Mouse (Mus musculus) liver, embryonic 14.5 days (tissue): ENCODE results near the gene Sphk2. TPM values are rescaled to one million over a fixed set of nuclear protein-coding genes. Genes with fewer than 3 reads are reported as not detected.
A peak's percentile ranks its signal among the peaks of the same experiment; 100 is the strongest.

Experiments
- ATAC-seq: fragments of 200-750 bp; cut with Nextera tagmentation; 2 replicates; pipeline ENCODE4 v1.8.0; 2017; ENCODE audit warnings: moderate number of reproducible peaks, mild to moderate bottlenecking, moderate library complexity; ENCODE audit not compliant: insufficient read depth
- DNase-seq, 3 experiments: peaks; one replicate each; pipeline ENCODE4 v3.0.0-alpha.2; 2012 to 2013; ENCODE audit warnings: low read depth in 3 of 3, low spot score in 3 of 3
- H3K27ac ChIP-seq: fragments of 300-500 bp; sonication (generic); 2 replicates; pipeline ENCODE4 v1.5.1; 2014; ENCODE audit warnings: moderate library complexity, mild to moderate bottlenecking, control low read depth, inconsistent platforms
- H3K27me3 ChIP-seq: fragments of 300-500 bp; sonication (generic); 2 replicates; pipeline ENCODE4 v1.6.1; 2014; ENCODE audit warnings: mild to moderate bottlenecking, low read length, moderate library complexity; ENCODE audit not compliant: control insufficient read depth, insufficient read depth
- H3K36me3 ChIP-seq: fragments of 300-500 bp; sonication (generic); replicated peaks from 2 replicates; pipeline ENCODE4 v1.6.1; 2014; ENCODE audit warnings: low read depth; ENCODE audit not compliant: control insufficient read depth, insufficient read depth
- H3K4me1 ChIP-seq, 2 experiments: fragments of 200-500 bp in 1 of 2; fragments of 300-500 bp in 1 of 2; sonication (generic) in 1 of 2; replicated peaks; 2 replicates each; pipeline ENCODE4 v1.6.1; 2012 to 2014; ENCODE audit warnings: antibody characterized with exemption in 1 of 2, inconsistent platforms in 1 of 2, low read length in 1 of 2; ENCODE audit not compliant: control insufficient read depth in 2 of 2, insufficient read depth in 2 of 2
- H3K4me2 ChIP-seq: fragments of 300-500 bp; sonication (generic); 2 replicates; pipeline ENCODE4 v1.6.1; 2014; ENCODE audit warnings: low read depth, mild to moderate bottlenecking, control low read depth, moderate library complexity
- H3K4me3 ChIP-seq, 2 experiments: fragments of 200-500 bp in 1 of 2; fragments of 300-500 bp in 1 of 2; sonication (generic) in 1 of 2; 2 replicates each; pipeline ENCODE4 v1.5.1; 2012 to 2014; ENCODE audit warnings: low read depth in 2 of 2, low read length in 2 of 2, mild to moderate bottlenecking in 2 of 2, control low read depth in 1 of 2, inconsistent platforms in 1 of 2, moderate library complexity in 1 of 2; ENCODE audit not compliant: insufficient read depth in 1 of 2
- H3K9ac ChIP-seq: fragments of 300-500 bp; sonication (generic); replicated peaks from 2 replicates; pipeline ENCODE4 v1.6.1; 2014; ENCODE audit warnings: mild to moderate bottlenecking, control low read depth, moderate library complexity
- H3K9me3 ChIP-seq: fragments of 300-500 bp; sonication (generic); 2 replicates; pipeline ENCODE4 v1.6.1; 2016; ENCODE audit warnings: low read length, mixed read lengths; ENCODE audit not compliant: control insufficient read depth
- CTCF ChIP-seq: IDR thresholded peaks from 2 replicates; pipeline ENCODE4 v1.5.1; 2016; ENCODE audit warnings: antibody characterized with exemption, low read depth, control low read depth
- EP300 ChIP-seq: IDR thresholded peaks from 2 replicates; pipeline ENCODE4 v1.6.1; 2016; ENCODE audit warnings: antibody characterized with exemption, low read depth
- WGBS: fragments of 180-500 bp; shearing (Covaris S2); extraction: QIAGEN DNeasy Blood & Tissue Kit; methylation state at CpG from one replicate; pipeline ENCODE4 v1.1.7; 2014; ENCODE audit not compliant: insufficient replicate concordance; 5-methylcytosine and 5-hydroxymethylcytosine counted together
- polyA plus RNA-seq, 2 experiments: library from polyadenylated mRNA; depleted of rRNA in 1 of 2; stranded (reverse) in 1 of 2; unstranded in 1 of 2; fragments of >200 nt; fragmentation: Nextera tagmentation in 1 of 2; extraction: Ambion mirVana in 1 of 2; gene quantifications; 2 replicates each; pipeline versions ENCODE4 v1.2.1 to v1.2.3; 2012 to 2014

The Sphk2 gene
- polyA plus RNA-seq, 2 experiments = 5.8 to 7.6 TPM

GRCm38 (mm10) chr7:45713881-45714520 is 3.8 kb downstream of the Sphk2 start:
- H3K9me3 ChIP-seq = no peaks in the 10 kb centered on the region
- peak overlapping the region in 1 of 2 experiments; percentile 90; a peak in 1 of 4 replicates for H3K4me3 ChIP-seq
- no peak for TF ChIP-seq EP300
- TF ChIP-seq CTCF = no peak
- DNase-seq (no peak), ATAC-seq (no peak)
- no peaks in the 10 kb centered on the region for H3K27me3 ChIP-seq
- H3K4me2 ChIP-seq = peak overlapping the region; percentile 81
- WGBS = 77% methylated on average over 6 of the region's 6 CpGs
- peaks cover 14% of the 10 kb centered on the region for H3K36me3 ChIP-seq
- H3K4me1 ChIP-seq = peaks cover 18 to 21% of the 10 kb centered on the region in 2 experiments
- no peak overlapping the region; the same call in 1 of the 2 replicates for H3K9ac ChIP-seq
- H3K27ac ChIP-seq = no peak overlapping the region

GRCm38 (mm10) chr7:45713396-45713795 is 4.4 kb downstream of the Sphk2 start:
- peaks cover 12% of the 10 kb centered on the region for H3K36me3 ChIP-seq
- H3K27ac ChIP-seq = no peak overlapping the region
- 88% methylated on average over 16 of the region's 16 CpGs for WGBS
- DNase-seq = no peak
- H3K4me3 ChIP-seq = no peak overlapping the region
- no peak overlapping the region for H3K9ac ChIP-seq
- H3K4me1 ChIP-seq = peaks cover 18 to 20% of the 10 kb centered on the region in 2 experiments
- H3K9me3 ChIP-seq = no peaks in the 10 kb centered on the region
- no peaks in the 10 kb centered on the region for H3K27me3 ChIP-seq
- TF ChIP-seq EP300 = no peak
- H3K4me2 ChIP-seq = no peak overlapping the region
- ATAC-seq = no peak

GRCm38 (mm10) chr7:45712022-45712757 is 5.6 kb downstream of the Sphk2 start:
- Histone ChIP-seq H3K4me2 (no peak overlapping the region), H3K9ac (no peak overlapping the region), H3K9me3 (no peaks in the 10 kb centered on the region), H3K4me3 (no peak overlapping the region), H3K27ac (no peak overlapping the region), H3K36me3 (peaks cover 12% of the 10 kb centered on the region), H3K4me1 (peaks cover 25 to 31% of the 10 kb centered on the region in 2 experiments), H3K27me3 (no peaks in the 10 kb centered on the region)
- no peak for TF ChIP-seq CTCF
- no peak for TF ChIP-seq EP300
- ATAC-seq (no peak), DNase-seq (no peak)
- WGBS = 85% methylated on average over 21 of the region's 21 CpGs

- no peak overlapping the region for H3K9ac ChIP-seq
- ATAC-seq = no peak
- peaks cover 12% of the 10 kb centered on the region for H3K36me3 ChIP-seq
- H3K4me2 ChIP-seq = no peak overlapping the region
- WGBS = 83% methylated on average over 24 of the region's 24 CpGs
- no peak overlapping the region for H3K27ac ChIP-seq
- peaks cover 26 to 32% of the 10 kb centered on the region in 2 experiments for H3K4me1 ChIP-seq
- H3K27me3 ChIP-seq = no peaks in the 10 kb centered on the region
- no peak overlapping the region for H3K4me3 ChIP-seq
- TF ChIP-seq CTCF (no peak), EP300 (no peak)
- no peaks in the 10 kb centered on the region for H3K9me3 ChIP-seq
- DNase-seq = no peak
These were observed 6.3 kb downstream of the Sphk2 start for GRCm38 (mm10) chr7:45711316-45712021.
